Mouse (Mus musculus): Measurements from ENCODE around the gene Yipf2. TPM values are rescaled to one million over a fixed set of nuclear protein-coding genes. Genes with fewer than 3 reads are reported as not detected.
A peak's percentile ranks its signal among the peaks of the same experiment; 100 is the strongest.
"Not testable (repeated sequence)": the region's sequence is repeated elsewhere in the genome, so short reads cannot be mapped to it uniquely, and the experiment has no call there.

The Yipf2 gene
- polyA plus RNA-seq, 1 experiment from 2014 or later: 28.7 TPM

DNA sequence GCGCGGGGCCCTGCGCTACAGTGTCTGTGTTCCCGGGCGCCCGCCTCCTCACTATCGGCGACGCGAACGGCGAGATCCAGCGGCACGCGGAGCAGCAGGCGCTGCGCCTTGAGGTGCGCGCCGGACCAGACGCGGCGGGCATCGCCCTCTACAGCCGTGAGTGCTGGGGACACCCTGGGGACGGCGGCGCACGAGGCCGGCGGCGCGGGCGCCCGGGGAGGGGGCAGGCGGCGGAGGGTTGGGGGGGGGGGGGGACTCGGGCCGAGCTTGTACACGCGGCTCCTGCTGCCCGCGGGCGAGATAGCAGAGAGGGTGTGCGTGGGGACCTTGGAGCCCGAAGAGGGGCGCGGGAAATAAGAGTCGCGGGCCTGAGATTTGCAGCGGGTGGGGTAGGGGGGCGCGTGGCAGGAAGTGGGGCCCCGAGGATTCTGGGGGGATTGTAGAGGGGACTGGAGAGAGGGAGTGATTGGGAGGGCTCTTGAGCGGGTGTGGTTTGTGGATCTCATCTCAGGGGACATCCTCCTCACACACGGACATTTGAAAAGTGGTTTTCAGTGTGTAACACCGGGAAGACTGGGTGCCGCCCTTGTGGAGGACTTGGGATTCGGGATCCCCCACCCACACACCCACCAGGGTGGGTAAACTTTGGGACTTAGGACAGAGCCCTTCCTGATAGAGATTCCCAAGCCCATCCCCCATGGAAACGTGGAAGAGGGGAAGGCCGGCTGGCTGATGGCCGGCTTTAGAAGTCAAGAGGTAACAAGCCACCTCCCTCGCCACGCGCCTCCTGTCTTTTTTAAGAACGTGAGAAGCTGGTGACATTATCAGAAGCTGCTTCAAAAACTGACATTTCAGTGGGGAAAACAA is 45.3 kb downstream of the Yipf2 start:
- peaks cover 17% of the 10 kb centered on the region for H3K36me3 ChIP-seq
- peaks cover 39% of the 10 kb centered on the region for H3K4me1 ChIP-seq (replicated peaks)
- peak; percentile 64 for ATAC-seq
- H3K27me3 ChIP-seq: no peaks in the 10 kb centered on the region
- peak overlapping the region; percentile 98 for H3K9ac ChIP-seq (replicated peaks)
- H3K4me2 ChIP-seq (replicated peaks): peak overlapping the region; percentile 67
- under 1% methylated on average over 58 of the region's 66 CpGs for WGBS
- no peaks in the 10 kb centered on the region for H3K9me3 ChIP-seq
- peak overlapping the region; percentile 99 for H3K27ac ChIP-seq
- H3K4me3 ChIP-seq (replicated peaks): peak overlapping the region; percentile 81

DNA sequence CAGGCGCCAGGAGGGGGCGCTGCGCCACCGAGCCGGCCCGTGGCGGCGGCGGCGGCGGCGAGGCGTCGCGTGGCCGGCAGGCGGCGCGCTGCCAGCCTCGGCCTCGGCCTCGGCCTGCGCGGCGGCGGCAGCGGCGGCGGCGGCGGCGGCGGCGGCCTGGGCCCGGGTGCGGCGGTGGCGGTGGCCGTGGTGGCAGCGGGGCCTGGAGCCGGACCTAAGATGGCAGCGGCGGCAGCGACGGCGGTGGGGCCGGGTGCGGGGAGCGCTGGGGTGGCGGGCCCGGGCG is 45.9 kb downstream of the Yipf2 start, which contains the start of gene Carm1:
Carm1 (plus strand) TSS at position 106 of the 286 bp plus-strand sequence.
- H3K27ac ChIP-seq: peak within 1 kb of the TSS; percentile 99
- H3K4me1 ChIP-seq (replicated peaks): peaks cover 39% of the 10 kb centered on the region
- peak within 1 kb of the TSS; percentile 67 for H3K4me2 ChIP-seq (replicated peaks)
- no peaks in the 10 kb centered on the region for H3K27me3 ChIP-seq
- no peaks in the 10 kb centered on the region for H3K9me3 ChIP-seq
- H3K9ac ChIP-seq (replicated peaks): peak within 1 kb of the TSS; percentile 98
- H3K4me3 ChIP-seq (replicated peaks): peak within 1 kb of the TSS; percentile 81
- ATAC-seq: peak; percentile 67
- H3K36me3 ChIP-seq: peaks cover 17% of the 10 kb centered on the region
- WGBS: 2% methylated on average over 42 of the region's 52 CpGs

DNA sequence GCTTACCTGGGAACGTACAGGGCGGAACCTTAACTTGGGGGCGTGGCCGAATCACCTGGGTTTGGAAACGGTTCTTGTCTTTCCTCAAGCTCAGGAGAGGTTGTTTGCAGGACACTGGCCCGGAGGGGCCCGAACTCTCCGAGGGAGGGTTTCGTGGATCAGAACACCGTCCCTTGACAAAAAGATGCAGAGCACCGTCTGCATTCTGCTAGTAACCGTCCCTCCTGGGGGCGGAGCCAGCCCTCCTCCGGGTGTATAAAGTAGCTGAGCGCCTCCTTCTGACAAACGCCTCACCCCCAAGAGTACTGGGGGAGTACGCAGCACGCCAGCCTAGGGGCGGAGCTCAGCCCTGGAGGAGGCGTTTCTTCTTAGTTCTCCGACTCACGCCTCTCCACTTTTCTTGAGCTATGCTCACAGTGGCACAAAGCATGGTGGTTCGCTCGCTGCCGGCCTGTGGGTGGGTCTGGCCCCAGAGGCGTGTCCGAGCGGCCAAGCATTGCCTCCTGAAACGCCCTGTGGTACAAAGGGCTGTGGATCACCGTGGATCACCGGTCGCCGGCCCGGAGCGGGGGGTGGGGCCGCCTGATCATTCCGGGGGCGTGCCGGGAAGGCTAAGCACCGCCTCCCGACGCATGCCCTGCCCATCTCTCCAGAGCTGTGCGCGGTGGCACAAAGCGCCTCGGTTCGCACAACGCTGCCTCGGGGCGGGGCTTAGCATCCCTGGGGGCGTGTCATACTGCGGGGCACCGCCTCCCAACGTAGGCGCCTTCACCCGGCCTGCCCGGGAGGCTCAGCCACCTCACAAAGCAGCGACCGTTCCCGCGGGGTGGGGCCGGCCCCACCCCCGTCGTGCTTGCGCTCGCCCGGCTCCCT is 46.5 kb downstream of the Yipf2 start:
- no peaks in the 10 kb centered on the region for H3K27me3 ChIP-seq
- H3K4me3 ChIP-seq (replicated peaks): peak overlapping the region; percentile 81
- under 1% methylated on average over 65 of the region's 67 CpGs for WGBS
- H3K36me3 ChIP-seq: peaks cover 14% of the 10 kb centered on the region
- ATAC-seq: peak; percentile 94
- H3K27ac ChIP-seq: peak overlapping the region; percentile 99
- H3K4me2 ChIP-seq (replicated peaks): peak overlapping the region; percentile 67
- peaks cover 36% of the 10 kb centered on the region for H3K4me1 ChIP-seq (replicated peaks)
- H3K9me3 ChIP-seq: no peaks in the 10 kb centered on the region
- peak overlapping the region; percentile 67 for H3K9ac ChIP-seq (replicated peaks)

DNA sequence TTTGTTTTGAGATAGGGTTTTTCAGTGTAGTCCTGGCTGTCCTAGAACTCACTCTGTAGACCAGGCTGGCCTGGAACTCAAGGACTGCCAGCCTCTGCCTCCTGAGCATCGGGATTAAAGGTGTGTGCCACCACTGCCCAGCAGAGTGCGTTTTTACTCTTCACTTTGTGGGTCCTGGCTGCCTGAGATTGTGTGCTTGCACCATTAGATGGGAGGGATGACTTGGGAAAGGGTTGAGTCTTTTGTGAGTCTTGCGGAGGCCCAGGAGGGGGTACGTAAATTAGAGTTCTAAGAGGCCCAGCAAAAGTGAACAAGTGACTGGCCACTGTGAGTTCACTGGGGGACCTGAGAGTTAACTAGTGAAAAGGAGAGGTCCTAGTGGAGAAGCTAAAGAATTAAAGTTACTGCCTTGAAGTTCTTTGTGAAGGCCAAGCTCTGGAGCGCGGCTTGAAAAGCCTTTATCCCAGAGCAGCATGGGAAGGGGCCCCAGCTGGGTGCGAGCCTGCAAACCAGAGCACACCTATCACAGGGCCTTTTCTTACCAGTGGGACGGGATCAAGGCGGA is 47.2 kb downstream of the Yipf2 start:
- H3K4me2 ChIP-seq (replicated peaks): peak overlapping the region; percentile 67
- peak overlapping the region; percentile 99 for H3K27ac ChIP-seq
- ATAC-seq: peak; percentile 45

DNA sequence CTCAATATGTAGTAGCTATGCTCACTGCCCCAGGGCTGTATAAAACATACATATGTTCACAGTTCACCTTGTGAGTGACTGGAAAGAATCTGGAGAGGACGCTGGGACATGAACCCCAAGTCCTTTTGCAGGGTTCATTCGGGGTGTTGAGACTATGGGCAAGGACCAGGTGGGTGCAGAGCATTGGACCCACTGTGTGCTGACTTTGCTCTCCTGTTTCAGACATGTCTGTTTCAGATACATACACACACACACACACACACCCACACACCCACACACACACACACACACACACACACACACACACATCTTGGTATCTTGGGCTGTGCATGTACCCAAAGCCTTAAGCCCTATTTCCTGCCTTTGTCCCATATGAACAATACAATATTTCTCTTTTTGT is 50.6 kb downstream of the Yipf2 start:
- not testable (repeated sequence) for H3K27ac ChIP-seq; H3K9ac ChIP-seq (replicated peaks); H3K9me3 ChIP-seq; H3K36me3 ChIP-seq; H3K4me2 ChIP-seq (replicated peaks); H3K27me3 ChIP-seq; H3K4me3 ChIP-seq (replicated peaks); ATAC-seq
- 92% methylated on average over 2 of the region's 2 CpGs for WGBS
- H3K4me1 ChIP-seq (replicated peaks): peaks cover 11% of the 10 kb centered on the region

More for the DNA sequence above, 47.2 kb downstream of the Yipf2 start:
- 1% methylated on average over 9 of the region's 9 CpGs for WGBS
- Histone ChIP-seq H3K9me3 (no peaks in the 10 kb centered on the region), H3K4me1 (replicated peaks) (peaks cover 32% of the 10 kb centered on the region), H3K4me3 (replicated peaks) (peak overlapping the region; percentile 81), H3K9ac (replicated peaks) (peak overlapping the region; percentile 67), H3K27me3 (no peaks in the 10 kb centered on the region), H3K36me3 (0 out of 2 replicates have a peak, but pooled peaks cover 8% of the 10 kb centered on the region)

DNA sequence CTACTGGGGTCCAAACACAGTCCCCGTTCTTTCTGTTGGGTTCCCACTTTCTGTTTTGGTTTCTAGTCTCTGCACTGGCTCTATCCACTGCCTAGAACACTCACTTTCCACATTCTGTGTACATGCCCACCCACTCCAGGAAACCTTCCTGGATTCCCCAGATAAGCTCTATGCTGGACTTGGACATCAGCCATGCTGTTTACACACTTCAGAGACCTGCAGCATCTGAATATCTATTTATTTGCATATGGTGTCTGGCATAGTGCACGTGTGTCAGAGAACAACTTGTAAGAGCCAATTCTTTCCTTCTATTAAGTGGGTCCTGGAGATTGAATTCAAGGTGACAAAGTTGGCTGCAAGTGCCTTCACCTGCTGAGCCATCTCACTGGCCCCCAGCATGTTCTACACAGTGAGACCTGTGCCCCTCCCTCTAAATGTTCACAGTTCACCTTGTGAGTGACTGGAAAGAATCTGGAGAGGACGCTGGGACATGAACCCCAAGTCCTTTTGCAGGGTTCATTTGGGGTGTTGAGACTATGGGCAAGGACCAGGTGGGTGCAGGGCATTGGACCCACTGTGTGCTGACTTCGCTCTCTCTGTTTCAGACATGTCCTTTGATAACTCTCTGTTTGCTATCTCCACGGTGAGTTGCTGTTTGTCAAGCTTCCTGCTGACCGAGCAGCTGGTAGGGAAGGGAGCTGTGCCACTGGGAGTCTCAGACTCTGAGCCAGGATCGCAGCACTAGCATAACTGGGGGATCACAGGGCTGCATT is 52.5 kb downstream of the Yipf2 start:
- no peak for ATAC-seq

More for the DNA sequence above, 52.5 kb downstream of the Yipf2 start:
- Histone ChIP-seq H3K27ac (no peak overlapping the region), H3K9me3 (no peaks in the 10 kb centered on the region), H3K27me3 (no peaks in the 10 kb centered on the region), H3K9ac (replicated peaks) (no peak overlapping the region), H3K4me2 (replicated peaks) (no peak overlapping the region), H3K4me1 (replicated peaks) (peaks cover 6% of the 10 kb centered on the region), H3K36me3 (no peaks in the 10 kb centered on the region), H3K4me3 (replicated peaks) (no peak overlapping the region)
- 90% methylated on average over 7 of the region's 7 CpGs for WGBS

MicroRNAs encoded within 50 kb of the gene (microRNA counts, 519-probe panel; counts per million panel counts)
- 110 counts per million, percentile 56 among the panel's probes with 10 or more counts for microRNA mmu-miR-1946b

Small RNAs within 50 kb of the gene (microRNA-seq; reads per million reads assigned to microRNA genes)
- gene Mir1946b: not detected

Other genes starting within 250 kb of the Yipf2 start
- 312 and 327 TPM in 2 replicates for gene Ilf3, start 225.0 kb downstream of the Yipf2 start, polyA plus RNA-seq (2015; fragmentation: Nextera tagmentation; extraction: Ambion mirVana)
- 52.3 and 53.0 TPM in 2 replicates for gene Qtrt1, start 181.0 kb downstream of the Yipf2 start, polyA plus RNA-seq (2015; fragmentation: Nextera tagmentation; extraction: Ambion mirVana)
- gene Dnm2, start 167.9 kb downstream of the Yipf2 start, polyA plus RNA-seq (2015; fragmentation: Nextera tagmentation; extraction: Ambion mirVana): 66.9 and 71.8 TPM in 2 replicates
- gene Tmed1, start 82.6 kb downstream of the Yipf2 start, polyA plus RNA-seq (2015; fragmentation: Nextera tagmentation; extraction: Ambion mirVana): 57.2 and 60.3 TPM in 2 replicates
- 5.1 and 6.3 TPM in 2 replicates for gene AB124611, start 66.7 kb downstream of the Yipf2 start, polyA plus RNA-seq (2015; fragmentation: Nextera tagmentation; extraction: Ambion mirVana)
- gene Carm1, start 45.9 kb downstream of the Yipf2 start, polyA plus RNA-seq (2015; fragmentation: Nextera tagmentation; extraction: Ambion mirVana): 32.1 and 39.6 TPM in 2 replicates
- gene Timm29, start 106 bp downstream of the Yipf2 start, polyA plus RNA-seq (2015; fragmentation: Nextera tagmentation; extraction: Ambion mirVana): 52.8 and 58.6 TPM in 2 replicates
- 172 and 183 TPM in 2 replicates for gene Smarca4, start 23.3 kb upstream of the Yipf2 start, polyA plus RNA-seq (2015; fragmentation: Nextera tagmentation; extraction: Ambion mirVana)
- 18.7 and 20.6 TPM in 2 replicates for gene Ldlr, start 130.7 kb upstream of the Yipf2 start, polyA plus RNA-seq (2015; fragmentation: Nextera tagmentation; extraction: Ambion mirVana)
- 36.2 and 44.6 TPM in 2 replicates for gene Spc24, start 167.5 kb upstream of the Yipf2 start, polyA plus RNA-seq (2015; fragmentation: Nextera tagmentation; extraction: Ambion mirVana)
- 3.3 and 4.3 TPM in 2 replicates for gene Kank2, start 205.9 kb upstream of the Yipf2 start, polyA plus RNA-seq (2015; fragmentation: Nextera tagmentation; extraction: Ambion mirVana)
- 0.24 and 0.43 TPM in 2 replicates for gene Angptl8, start 242.7 kb upstream of the Yipf2 start, polyA plus RNA-seq (2015; fragmentation: Nextera tagmentation; extraction: Ambion mirVana)

All from midbrain, embryonic 13.5 days (tissue).